Mouse (Mus musculus) limb, embryonic 13.5 days (tissue): ENCODE data around the gene Tgif1. TPM values are rescaled to one million over a fixed set of nuclear protein-coding genes. Genes with fewer than 3 reads are reported as not detected.

Source experiments
- ATAC-seq: fragments of 200-750 bp; cut with Nextera tagmentation; 2 replicates; pipeline ENCODE4 v1.8.0; 2017; ENCODE audit warnings: low read depth, moderate number of reproducible peaks, moderate TSS enrichment; ENCODE audit not compliant: low FRiP score
- H3K27ac ChIP-seq: fragments of 300-500 bp; sonication (generic); 2 replicates; pipeline ENCODE4 v1.5.1; 2015; ENCODE audit warnings: inconsistent platforms, mild to moderate bottlenecking, moderate library complexity
- H3K27me3 ChIP-seq: fragments of 300-500 bp; sonication (generic); 2 replicates; pipeline ENCODE4 v1.6.1; 2015; ENCODE audit warnings: mild to moderate bottlenecking, inconsistent platforms
- H3K36me3 ChIP-seq: fragments of 300-500 bp; sonication (generic); 2 replicates; pipeline ENCODE4 v1.6.1; 2015; ENCODE audit warnings: inconsistent platforms, mild to moderate bottlenecking, moderate library complexity
- H3K4me1 ChIP-seq: fragments of 300-500 bp; sonication (generic); 2 replicates; pipeline ENCODE4 v1.6.1; 2015; ENCODE audit warnings: inconsistent platforms
- H3K4me2 ChIP-seq: fragments of 300-500 bp; sonication (generic); replicated peaks from 2 replicates; pipeline ENCODE4 v1.6.1; 2015; ENCODE audit warnings: inconsistent platforms, mild to moderate bottlenecking, moderate library complexity
- H3K4me3 ChIP-seq: fragments of 300-500 bp; sonication (generic); 2 replicates; pipeline ENCODE4 v1.5.1; 2015; ENCODE audit warnings: moderate library complexity, mild to moderate bottlenecking, inconsistent platforms
- H3K9ac ChIP-seq: fragments of 300-500 bp; sonication (generic); 2 replicates; pipeline ENCODE4 v1.6.1; 2015; ENCODE audit warnings: mild to moderate bottlenecking, inconsistent platforms
- H3K9me3 ChIP-seq: fragments of 300-500 bp; sonication (generic); 2 replicates; pipeline ENCODE4 v1.6.1; 2016; ENCODE audit warnings: inconsistent platforms
- WGBS: fragments of 180-500 bp; shearing (Covaris S2); methylation state at CpG from one replicate; pipeline ENCODE4 v1.1.7; 2015; 5-methylcytosine and 5-hydroxymethylcytosine counted together
- polyA plus RNA-seq: library from polyadenylated mRNA; unstranded; fragments of >200 nt; fragmentation: Nextera tagmentation; extraction: Ambion mirVana; gene quantifications from 2 replicates; pipeline ENCODE4 v1.2.1, GENCODE M21; 2015

The Tgif1 gene
- polyA plus RNA-seq, 1 experiment from 2014 or later, result 103 TPM

DNA sequence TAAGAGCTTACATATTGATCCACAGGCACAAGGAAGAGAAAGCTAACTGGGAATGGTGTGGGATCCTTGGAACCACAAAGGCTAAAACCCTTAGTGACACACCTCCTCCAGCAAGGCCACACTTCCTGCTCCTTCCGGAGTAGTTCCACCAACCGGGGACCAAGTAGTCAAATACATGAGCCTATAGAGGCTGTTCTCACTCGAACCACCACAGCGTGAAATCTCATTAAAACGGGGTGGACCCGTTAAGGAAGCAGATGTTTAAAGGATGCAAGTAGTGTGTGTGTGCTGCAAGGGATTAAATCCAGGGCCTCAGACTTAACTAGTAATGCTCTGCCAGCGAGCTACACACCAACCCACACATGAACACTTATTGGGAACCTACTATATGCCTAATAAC, 27.8 kb upstream of the Tgif1 start:
- no peak overlapping the region for H3K27ac ChIP-seq

DNA sequence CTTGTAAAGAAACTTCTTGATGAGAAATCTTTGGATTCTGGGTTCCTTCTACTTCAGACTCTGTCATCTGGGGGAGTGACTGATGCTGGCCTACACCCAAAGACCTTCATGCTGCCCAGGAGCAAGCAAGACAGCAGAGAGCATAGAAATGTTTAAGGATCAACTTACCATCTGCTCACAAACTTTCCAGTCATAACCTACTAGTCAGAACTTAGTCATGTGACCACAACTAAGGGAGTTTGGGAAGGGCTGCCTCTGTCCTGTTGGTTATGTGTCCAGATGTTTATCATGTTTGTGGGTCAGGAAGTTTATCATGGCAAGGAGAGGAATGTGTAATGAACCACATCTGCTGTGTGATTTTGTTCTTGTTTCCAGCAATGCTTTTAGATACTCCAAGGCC, 24.9 kb upstream of the Tgif1 start:
- Histone ChIP-seq H3K4me2 (no peak overlapping the region), H3K27me3 (no peaks in the 10 kb centered on the region), H3K4me1 (peaks cover 8% of the 10 kb centered on the region), H3K36me3 (no peaks in the 10 kb centered on the region), H3K4me3 (no peak overlapping the region), H3K9ac (no peak overlapping the region), H3K27ac (no peak overlapping the region), H3K9me3 (no peaks in the 10 kb centered on the region)
- ATAC-seq, result no peak

More for the DNA sequence above, 27.8 kb upstream of the Tgif1 start:
- 24% methylated on average over 7 of the region's 7 CpGs for WGBS
- Histone ChIP-seq H3K9me3 (no peaks in the 10 kb centered on the region), H3K27me3 (no peaks in the 10 kb centered on the region), H3K36me3 (no peaks in the 10 kb centered on the region), H3K4me1 (peaks cover 3% of the 10 kb centered on the region; the same call in 1 of the 2 replicates), H3K9ac (no peak overlapping the region), H3K4me3 (no peak overlapping the region), H3K4me2 (no peak overlapping the region)
- ATAC-seq, result peak; percentile 48; the same call in 1 of the 2 replicates

DNA sequence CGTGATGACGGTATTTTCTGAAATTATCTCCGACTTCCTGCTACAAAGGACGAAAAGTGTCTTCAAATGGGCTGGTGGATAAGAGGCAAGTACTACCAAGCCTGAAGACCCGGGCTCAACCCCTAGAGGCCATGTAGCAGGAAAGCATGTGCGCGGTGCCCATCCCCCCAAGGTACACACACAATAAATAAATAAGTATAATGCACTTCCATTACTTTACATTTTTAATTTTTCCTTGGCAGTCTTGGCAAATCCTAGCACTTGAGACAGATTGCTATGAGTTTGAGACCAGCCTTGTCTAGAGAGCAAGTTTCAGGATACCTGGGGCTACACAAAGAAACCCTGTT, 20.4 kb upstream of the Tgif1 start:
- Histone ChIP-seq H3K36me3 (no peaks in the 10 kb centered on the region), H3K27me3 (no peaks in the 10 kb centered on the region), H3K9me3 (no peaks in the 10 kb centered on the region), H3K4me2 (peak overlapping the region; percentile 52), H3K4me3 (peak overlapping the region; percentile 15; the same call in 1 of the 2 replicates), H3K27ac (no peak overlapping the region), H3K9ac (peak overlapping the region; percentile 21; the same call in 1 of the 2 replicates), H3K4me1 (peaks cover 18% of the 10 kb centered on the region)
- ATAC-seq, result no peak
- WGBS, result 55% methylated on average over 7 of the region's 7 CpGs

DNA sequence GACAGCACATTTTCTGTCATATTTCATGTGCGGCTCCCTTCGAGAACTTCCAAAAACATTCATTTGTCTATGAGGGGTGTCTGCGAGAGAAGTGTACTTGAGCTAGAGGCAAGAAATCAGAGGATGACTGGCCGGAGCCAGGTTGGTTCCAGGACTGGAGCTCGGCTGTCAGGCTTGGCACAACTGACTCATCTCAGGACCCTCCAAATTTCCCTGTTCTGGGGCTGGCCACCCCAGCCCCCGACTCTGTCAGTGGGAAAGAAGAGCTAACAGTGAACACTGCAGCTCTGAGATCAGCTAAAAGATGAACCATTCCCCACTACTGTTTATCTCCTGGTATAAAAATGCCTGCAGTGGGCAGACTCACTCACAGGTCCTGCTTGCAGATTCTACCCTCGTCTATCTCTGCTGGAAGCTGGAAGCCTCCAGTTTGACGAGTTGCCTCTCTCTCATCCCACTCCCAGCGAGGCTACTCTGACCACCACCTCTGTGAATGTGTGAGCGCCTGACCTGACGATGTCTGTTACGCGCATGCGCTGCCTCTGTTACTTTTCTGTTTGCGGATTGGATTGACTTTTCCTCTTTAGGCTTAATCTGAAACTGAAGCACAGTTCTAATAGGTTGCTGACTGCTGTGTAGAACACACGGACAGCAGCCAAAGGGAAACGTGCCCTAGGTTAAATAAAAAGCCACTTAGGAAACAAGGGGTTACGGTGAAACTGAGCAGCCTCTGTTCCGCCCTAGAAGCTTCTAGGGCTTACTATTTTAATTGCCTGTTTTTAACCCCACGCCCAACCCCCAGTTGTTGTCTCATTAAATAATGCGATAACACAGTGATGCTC, 19.8 kb upstream of the Tgif1 start:
- WGBS, result 35% methylated on average over 21 of the region's 21 CpGs
- peak overlapping the region; percentile 15 for H3K4me3 ChIP-seq
- H3K9ac ChIP-seq, result peak overlapping the region; percentile 25; the same call in 1 of the 2 replicates
- H3K4me1 ChIP-seq, result peaks cover 18% of the 10 kb centered on the region
- peak overlapping the region; percentile 28; the same call in 1 of the 2 replicates for H3K27ac ChIP-seq
- no peak for ATAC-seq
- no peaks in the 10 kb centered on the region for H3K27me3 ChIP-seq
- H3K9me3 ChIP-seq, result no peaks in the 10 kb centered on the region
- no peaks in the 10 kb centered on the region for H3K36me3 ChIP-seq
- peak overlapping the region; percentile 52 for H3K4me2 ChIP-seq

DNA sequence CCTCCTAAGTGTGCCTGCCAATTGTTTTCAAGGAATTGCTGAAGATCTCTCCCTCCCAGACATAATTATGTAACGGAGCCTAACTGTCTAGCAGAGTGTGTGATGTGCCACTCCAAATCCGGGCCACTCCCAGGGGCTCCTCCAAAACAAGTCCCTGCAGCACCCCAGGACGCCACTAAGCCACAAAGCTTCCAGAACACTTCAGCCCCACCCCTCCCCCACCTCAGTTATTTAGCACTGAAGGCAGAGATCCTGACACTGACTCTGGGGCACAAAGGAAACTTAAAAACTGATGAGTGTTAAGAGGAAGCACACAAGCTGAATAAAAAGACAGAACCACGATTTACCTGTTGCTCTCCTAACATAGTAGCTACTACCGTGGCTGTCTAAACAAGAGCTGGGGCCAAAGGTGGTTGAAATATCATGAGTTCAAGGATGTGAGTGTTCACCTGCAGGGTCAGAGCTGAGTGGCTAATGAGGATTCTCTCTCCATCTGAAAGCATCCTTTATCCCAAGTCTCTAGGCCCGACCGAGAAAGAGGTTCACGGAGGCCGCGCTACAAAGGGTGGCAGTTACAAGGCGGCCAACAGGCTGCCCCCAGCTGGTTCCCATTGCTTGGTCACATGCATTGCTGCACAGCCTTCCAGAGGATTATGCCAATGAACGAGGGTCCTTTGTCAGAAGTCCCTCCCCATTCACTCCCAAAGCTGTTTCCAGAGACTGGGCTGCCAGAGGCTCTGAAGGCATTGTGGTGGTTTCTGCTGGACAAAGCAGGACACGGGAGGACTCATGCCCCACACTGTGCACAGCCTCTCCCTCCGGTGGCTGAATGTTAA, 19.0 kb upstream of the Tgif1 start:
- Histone ChIP-seq H3K27me3 (no peaks in the 10 kb centered on the region), H3K36me3 (no peaks in the 10 kb centered on the region), H3K27ac (no peak overlapping the region), H3K9me3 (no peaks in the 10 kb centered on the region), H3K4me3 (no peak overlapping the region), H3K4me2 (peak overlapping the region; percentile 52), H3K4me1 (peaks cover 18% of the 10 kb centered on the region), H3K9ac (peak overlapping the region; percentile 25; the same call in 1 of the 2 replicates)
- ATAC-seq, result no peak; the same call in 1 of the 2 replicates
- WGBS, result 9% methylated on average over 14 of the region's 14 CpGs

DNA sequence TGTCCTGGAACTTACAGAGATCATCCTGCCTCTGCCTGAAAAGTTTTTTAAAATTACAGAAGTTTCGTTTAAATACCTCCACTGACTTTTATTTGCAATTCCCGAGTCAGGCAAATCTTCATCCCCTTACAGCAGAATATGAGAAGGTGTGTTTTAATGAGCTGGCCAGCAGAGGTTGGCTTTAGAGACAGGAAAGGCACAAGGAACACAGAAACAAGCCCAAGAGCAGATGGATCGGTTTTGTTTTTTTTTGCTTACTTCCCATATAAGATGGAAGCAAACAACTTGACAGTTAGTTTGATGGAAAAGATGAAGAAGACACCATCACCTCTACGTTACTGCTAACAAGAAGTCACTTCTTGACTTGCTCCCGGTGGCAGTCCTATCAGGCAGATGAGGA, 18.3 kb upstream of the Tgif1 start:
- H3K9me3 ChIP-seq, result no peaks in the 10 kb centered on the region
- H3K4me3 ChIP-seq, result no peak overlapping the region
- no peak for ATAC-seq
- H3K4me2 ChIP-seq, result no peak overlapping the region
- WGBS, result 50% methylated on average over 5 of the region's 5 CpGs
- no peak overlapping the region for H3K9ac ChIP-seq
- no peaks in the 10 kb centered on the region for H3K27me3 ChIP-seq
- peaks cover 18% of the 10 kb centered on the region for H3K4me1 ChIP-seq
- H3K36me3 ChIP-seq, result no peaks in the 10 kb centered on the region
- no peak overlapping the region for H3K27ac ChIP-seq

DNA sequence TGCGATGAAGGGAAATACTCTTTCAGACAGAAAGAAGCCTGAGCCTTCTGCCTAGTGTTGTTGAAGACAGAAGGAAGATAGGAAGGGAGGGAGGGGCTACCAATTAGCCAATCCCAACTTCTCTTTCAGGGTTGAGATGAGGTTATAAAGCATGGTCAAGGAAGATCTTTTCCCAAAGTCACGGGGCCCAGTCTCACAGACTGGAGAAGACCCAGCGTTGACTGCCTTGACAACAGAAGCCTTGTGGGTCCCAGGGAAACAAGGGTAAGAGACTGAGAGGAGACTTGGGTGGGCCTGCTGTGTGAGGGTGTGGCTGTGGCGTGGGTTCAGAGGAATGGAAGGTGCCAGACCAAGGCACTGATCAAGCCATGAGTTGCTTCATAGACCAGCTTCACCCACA, 17.2 kb upstream of the Tgif1 start:
- no peak overlapping the region for H3K4me2 ChIP-seq
- 82% methylated on average over 4 of the region's 4 CpGs for WGBS
- no peak overlapping the region for H3K27ac ChIP-seq
- no peak for ATAC-seq
- H3K36me3 ChIP-seq, result no peaks in the 10 kb centered on the region
- H3K9me3 ChIP-seq, result no peaks in the 10 kb centered on the region
- H3K4me3 ChIP-seq, result no peak overlapping the region
- no peaks in the 10 kb centered on the region for H3K27me3 ChIP-seq
- peaks cover 18% of the 10 kb centered on the region for H3K4me1 ChIP-seq
- H3K9ac ChIP-seq, result no peak overlapping the region

DNA sequence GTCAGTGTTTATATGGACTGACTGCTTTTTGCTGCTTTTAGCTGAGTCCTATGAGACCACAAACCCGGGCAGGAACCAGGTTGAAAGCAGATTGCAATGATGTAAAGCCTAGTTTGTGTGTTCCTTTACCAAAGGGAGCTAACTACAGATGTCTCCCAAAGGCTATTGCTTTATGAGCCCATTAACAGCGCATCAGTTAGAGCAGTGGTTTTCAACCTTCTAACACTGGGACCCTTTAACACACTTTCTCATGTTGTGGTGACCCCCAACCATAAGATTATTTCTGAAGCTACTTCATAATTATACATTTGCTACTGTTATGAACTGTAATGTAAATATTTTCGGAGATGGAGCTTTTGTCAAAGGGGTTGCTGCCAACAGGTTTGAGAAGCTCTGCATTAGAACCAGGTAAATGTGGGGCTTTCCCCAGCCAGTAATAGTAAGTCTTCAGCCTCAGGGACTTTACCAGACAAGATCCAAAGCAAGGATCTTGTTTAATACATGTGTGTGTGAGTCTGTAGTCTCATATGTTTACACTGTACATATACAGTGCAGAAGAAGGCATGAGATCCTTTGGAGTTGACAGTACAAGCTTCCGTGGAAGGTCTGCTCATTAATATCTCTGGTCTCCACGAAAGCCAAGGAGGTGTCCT, 15.4 kb upstream of the Tgif1 start:
- no peaks in the 10 kb centered on the region for H3K9me3 ChIP-seq
- no peaks in the 10 kb centered on the region for H3K27me3 ChIP-seq
- no peak overlapping the region for H3K27ac ChIP-seq
- no peak overlapping the region for H3K4me2 ChIP-seq
- H3K36me3 ChIP-seq, result no peaks in the 10 kb centered on the region
- no peak overlapping the region for H3K9ac ChIP-seq
- WGBS, result 73% methylated on average over 5 of the region's 5 CpGs
- H3K4me1 ChIP-seq, result peaks cover 17% of the 10 kb centered on the region
- no peak overlapping the region for H3K4me3 ChIP-seq
- ATAC-seq, result no peak

DNA sequence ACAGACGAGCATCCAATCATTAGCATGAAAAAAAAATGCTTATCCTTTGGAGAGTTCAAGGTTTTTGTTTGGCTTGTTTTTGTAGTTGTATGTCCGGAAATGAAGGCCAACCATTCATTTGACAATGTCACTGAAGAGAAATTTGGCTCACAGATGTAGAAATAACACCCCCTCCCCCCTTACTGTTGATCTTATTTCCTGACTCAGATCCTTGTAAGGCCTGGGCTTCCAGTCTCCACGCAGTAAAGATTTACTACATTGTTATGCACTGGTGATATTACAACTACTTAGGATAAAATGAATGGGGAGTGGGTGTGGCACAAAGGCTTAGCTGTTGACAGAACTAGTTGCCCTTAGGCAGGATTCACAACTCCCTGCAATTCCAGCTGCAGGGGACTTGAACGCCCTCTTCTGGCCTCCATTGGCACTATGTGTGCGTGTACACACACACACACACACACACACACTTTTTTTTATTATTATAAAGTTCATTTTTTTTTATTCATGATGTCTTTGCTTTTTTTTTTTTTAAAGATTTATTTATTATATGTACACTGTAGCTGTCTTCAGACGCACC, 13.3 kb upstream of the Tgif1 start:
- WGBS, result 82% methylated on average over 6 of the region's 6 CpGs
- H3K9ac ChIP-seq, result no peak overlapping the region
- no peak overlapping the region for H3K27ac ChIP-seq
- H3K9me3 ChIP-seq, result no peaks in the 10 kb centered on the region
- no peaks in the 10 kb centered on the region for H3K27me3 ChIP-seq
- no peak for ATAC-seq
- no peaks in the 10 kb centered on the region for H3K4me1 ChIP-seq
- no peaks in the 10 kb centered on the region for H3K36me3 ChIP-seq
- no peak overlapping the region for H3K4me3 ChIP-seq
- H3K4me2 ChIP-seq, result no peak overlapping the region

DNA sequence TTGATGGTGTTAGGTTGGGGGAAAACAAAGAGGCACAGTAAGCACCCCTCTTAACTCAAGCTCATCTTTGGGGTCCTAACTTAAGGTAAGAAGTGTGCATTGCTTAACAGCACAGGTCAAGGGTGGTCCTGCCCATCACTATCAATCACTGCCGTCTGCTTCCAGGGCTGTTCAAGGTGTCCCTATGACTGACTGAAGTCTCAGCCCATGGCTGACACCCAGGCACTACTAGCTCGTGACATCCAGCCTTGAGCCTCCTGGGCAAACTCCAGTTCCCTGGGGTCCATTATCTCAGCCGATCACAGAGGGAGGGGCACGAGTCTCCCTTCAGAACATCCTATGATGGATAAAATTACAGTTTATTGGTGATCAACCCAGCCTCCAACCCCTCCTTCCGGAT, 12.7 kb upstream of the Tgif1 start:
- no peak overlapping the region for H3K27ac ChIP-seq
- 90% methylated on average over 5 of the region's 5 CpGs for WGBS
- no peaks in the 10 kb centered on the region for H3K36me3 ChIP-seq
- H3K27me3 ChIP-seq, result no peaks in the 10 kb centered on the region
- no peaks in the 10 kb centered on the region for H3K9me3 ChIP-seq
- no peak for ATAC-seq
- no peak overlapping the region for H3K4me3 ChIP-seq
- H3K9ac ChIP-seq, result no peak overlapping the region
- no peak overlapping the region for H3K4me2 ChIP-seq
- H3K4me1 ChIP-seq, result no peaks in the 10 kb centered on the region

DNA sequence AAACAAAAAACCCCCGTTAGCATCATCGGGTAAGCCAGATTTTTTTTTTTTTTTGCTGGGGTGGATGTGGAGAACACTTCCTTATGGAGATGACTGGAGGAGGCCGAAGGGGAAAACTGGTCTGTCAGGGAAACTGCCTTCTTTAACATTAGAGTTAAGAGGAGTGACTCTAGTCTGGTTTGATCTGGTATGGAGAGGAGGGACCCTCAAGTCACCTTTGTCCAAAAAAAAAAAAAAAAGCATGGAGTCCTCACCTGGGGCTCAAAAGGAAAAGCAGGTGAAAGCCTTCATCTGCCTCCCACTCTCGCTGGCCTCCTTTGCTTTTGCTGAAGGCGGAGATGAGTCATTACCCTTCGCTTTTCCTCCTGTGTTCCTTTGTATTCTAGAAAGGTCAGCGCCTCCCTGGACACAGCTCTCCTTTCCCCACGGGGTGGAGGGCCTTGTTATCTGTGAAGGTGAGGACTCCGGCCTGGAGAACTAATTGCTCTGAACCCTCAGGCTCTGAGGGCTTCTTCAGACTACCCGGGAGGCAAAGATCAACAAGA, 11.8 kb upstream of the Tgif1 start:
- Histone ChIP-seq H3K4me1 (no peaks in the 10 kb centered on the region), H3K4me2 (no peak overlapping the region), H3K36me3 (no peaks in the 10 kb centered on the region), H3K9ac (no peak overlapping the region), H3K27me3 (no peaks in the 10 kb centered on the region), H3K27ac (no peak overlapping the region), H3K4me3 (no peak overlapping the region), H3K9me3 (no peaks in the 10 kb centered on the region)
- no peak for ATAC-seq
- 83% methylated on average over 10 of the region's 10 CpGs for WGBS
